Mouse (Mus musculus) thymus, adult 2 months (tissue): ENCODE measurements at regions not wholly inside any gene's neighbourhood (a gene's known extent, or its start where the extent isn't known, plus 50 kb on each side); places are given as distances from the start of the nearest gene placed in this dataset.

Source experiments
- CTCF ChIP-seq: fragments of 200-500 bp; IDR thresholded peaks from 2 replicates; pipeline ENCODE4 v1.5.1; 2012; ENCODE audit warnings: mild to moderate bottlenecking, control low read depth, low read length, moderate library complexity, borderline replicate concordance; ENCODE audit not compliant: control insufficient read depth, poor library complexity, insufficient read depth; ENCODE audit errors: extremely low read depth
- POLR2A ChIP-seq: fragments of 200-500 bp; IDR thresholded peaks from 2 replicates; pipeline ENCODE4 v1.6.1; 2012; ENCODE audit warnings: mild to moderate bottlenecking, low read length, control low read depth, moderate library complexity; ENCODE audit not compliant: control insufficient read depth, poor library complexity, insufficient read depth; ENCODE audit errors: extremely low read depth

DNA sequence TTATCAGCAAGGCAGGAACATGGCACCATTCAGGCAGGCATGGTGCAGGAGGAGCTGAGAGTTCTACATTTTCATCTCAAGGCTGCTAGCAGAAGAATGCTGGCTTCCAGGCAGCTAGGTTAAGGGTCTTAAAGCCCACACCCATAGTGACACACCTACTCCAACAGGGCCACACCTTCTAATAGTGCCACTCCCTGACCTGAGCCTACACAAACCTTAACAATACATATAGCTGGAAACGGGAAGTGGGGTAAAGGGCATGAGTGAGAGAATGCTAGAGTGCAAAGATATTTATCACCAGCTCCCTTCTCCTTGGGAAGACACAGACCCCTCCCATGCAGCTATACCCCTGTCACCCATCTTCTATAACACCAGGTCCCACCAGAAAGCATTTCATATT is 230.6 kb downstream of the Irx1 start:
- TF ChIP-seq POLR2A (no peak), CTCF (no peak)
